Mouse (Mus musculus): Measurements from ENCODE around the gene Trim69.

The Trim69 gene

GRCm38 (mm10) chr2:122160680-122161079 is at the start of gene Trim69:
Gene Trim69 (plus strand): TSS chr2:122160700.
- DNase-seq, result peak; percentile 58

DNA sequence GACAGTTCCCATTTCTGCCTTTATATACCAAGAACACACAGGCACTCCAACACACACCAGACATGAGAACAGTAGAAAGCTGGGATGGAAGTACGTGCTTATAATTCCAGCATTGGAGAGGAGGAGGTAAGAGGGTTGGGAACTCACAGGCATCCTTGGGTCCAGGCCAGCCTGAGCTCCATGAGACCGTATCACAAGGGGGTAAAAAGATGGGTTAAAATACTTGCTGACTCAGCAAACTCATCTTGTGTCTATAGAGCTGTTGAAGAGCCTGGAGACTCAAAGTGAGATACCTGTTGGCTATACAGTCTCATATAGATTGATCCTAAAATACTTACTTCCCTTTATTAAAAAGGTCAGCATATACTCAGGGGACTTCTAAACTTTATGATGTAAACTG is 43.6 kb upstream of the Trim69 start:
- DNase-seq, result peak; percentile 14

GRCm38 (mm10) chr2:122117961-122118958 is 42.2 kb upstream of the Trim69 start, which contains the start of gene Spg11:
Gene Spg11 (minus strand): TSS chr2:122118386.
- peak; percentile 97 for DNase-seq

DNA sequence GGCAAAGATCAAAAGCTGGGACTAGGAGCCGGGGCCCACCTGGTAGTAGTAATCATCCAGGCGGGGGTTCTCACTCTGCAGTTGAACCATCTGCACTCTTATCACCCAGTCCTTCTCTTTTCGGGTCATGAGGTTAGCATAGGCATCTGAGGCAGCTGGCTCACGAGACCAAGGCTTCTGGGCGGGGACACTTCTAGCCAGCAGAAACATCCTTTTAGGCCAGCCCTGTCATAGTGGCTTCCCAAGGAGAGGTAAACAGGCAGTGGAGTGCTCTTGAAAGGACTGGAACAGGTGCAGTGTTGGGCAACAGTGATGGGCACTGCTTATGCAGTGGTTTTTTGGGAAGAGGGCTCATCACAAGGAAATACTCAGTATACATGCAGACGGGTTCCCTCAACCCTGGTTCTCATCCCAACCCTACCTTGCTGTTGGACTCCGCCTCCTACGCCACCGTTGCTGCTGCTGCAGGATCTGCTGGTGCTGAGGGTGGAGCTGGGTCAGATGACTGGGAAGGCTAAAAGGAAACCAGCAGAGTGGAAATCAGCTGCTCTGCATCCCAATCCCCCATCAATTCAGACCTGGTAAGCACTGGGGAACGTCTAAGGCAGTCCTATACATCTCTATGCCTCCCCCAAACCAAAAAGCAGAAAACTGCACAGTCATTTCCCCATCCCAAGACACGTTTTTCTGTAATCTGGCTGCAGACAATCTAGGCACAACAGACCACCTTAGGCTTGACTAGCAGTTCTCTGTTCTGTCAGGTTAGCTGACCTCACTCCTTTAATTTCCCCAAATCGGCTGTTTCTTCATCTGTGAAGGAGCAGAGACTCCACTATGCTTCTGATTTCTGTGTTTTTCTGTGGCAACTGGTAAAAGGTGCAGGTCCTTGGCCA is 34.6 kb upstream of the Trim69 start:
- no peak for DNase-seq

DNA sequence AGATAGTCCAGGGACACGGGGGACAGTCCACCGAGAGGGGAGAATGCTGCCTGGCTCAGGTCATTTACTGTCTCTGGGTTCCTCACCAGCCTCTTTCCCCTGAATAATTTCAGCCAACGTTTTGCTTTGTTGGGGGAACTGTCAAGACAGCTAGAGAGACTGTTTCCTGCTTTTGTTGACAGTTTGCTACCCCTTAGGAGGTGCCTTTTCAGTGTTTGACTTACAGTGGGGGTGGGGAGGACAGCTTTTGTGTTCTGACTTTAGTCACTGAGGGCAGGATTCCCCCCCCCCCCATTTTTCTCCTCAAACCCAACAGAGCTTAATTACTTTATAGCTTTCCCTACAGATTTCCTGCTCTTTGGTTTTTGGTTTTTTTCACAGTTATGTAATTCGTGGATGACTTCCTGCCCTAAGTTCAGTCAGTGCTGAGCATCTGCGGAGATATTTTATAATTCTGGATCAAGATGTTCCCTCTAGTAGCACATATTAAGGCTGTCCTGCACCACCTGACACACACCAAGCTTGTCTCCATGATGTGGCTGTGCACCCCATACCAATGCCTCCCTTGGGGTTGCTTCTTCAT is 33.6 kb upstream of the Trim69 start:
- no peak for DNase-seq

DNA sequence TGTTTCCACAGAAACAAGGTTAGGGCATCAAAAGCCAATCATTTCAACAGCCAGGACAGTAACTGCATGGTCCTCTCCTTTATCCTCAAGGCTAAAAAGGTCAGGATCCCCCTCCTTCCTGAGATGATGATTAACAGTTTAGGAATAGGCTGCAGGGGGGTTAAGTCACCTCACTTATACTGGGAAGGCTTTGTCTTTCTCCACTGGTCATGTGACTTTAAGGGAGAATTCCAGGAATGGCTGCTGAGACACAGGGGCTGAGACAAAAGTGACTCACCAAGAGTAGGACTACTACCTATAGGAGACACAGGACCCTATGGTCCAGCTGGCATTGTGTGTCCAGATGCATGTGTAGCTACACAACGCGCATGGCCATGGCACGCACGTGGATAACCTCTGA is 32.9 kb upstream of the Trim69 start:
- DNase-seq, result no peak

- no peak for DNase-seq
Observed at GRCm38 (mm10) chr2:122132078-122132477, 28.4 kb upstream of the Trim69 start.

GRCm38 (mm10) chr2:122132618-122133017 is 27.9 kb upstream of the Trim69 start:
- DNase-seq, result no peak

GRCm38 (mm10) chr2:122137839-122138465 is 22.5 kb upstream of the Trim69 start:
- no peak for DNase-seq

DNA sequence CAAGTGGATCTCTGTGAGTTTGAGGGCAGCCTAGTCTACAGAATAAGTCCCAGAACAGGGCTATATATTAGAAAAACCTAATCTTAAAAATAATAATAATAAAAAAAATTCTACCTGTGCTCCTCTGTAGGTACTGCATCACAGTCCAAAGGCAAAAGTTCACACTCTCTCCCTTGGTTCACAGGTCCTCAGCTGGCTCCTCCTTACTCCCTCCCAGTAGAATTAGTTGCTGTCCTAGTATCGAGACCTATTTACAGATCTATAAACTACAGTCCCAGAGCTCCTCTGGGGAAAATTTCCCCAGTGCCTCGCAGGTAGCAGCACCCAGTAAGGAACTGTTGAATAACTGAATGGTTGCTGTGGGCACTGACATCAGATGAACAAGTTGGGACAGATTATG is 19.7 kb upstream of the Trim69 start:
- no peak for DNase-seq

DNA sequence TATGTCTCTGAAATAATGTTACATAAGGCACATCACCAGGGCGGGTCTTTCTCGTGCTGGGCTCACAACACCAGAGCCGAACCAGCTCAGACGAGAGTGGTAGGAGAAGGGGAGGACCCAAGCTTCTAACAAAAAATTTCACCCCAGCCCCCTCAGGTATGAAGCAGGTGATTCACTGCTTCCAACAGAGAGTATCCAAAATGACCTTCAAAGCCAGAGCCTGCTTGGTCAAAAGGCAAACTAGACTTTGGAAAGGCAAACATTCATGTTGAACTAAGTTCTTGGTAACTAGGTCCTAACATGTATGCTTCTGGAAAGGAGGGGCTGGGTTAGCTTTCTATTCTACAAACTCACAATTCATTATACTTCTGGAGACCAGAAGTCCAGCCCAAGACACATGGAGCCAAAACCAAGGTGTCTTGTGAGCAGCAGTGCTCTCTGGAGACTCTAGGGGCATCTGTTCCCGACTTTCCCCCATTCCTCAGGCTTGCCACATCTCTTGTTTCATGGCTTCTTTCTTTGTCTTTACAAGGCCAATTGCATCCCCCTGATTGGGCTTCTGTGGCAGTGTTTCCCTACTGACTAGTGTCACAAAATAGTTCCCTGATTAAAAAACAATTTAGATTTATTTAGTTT is 19.1 kb upstream of the Trim69 start:
- no peak for DNase-seq

DNA sequence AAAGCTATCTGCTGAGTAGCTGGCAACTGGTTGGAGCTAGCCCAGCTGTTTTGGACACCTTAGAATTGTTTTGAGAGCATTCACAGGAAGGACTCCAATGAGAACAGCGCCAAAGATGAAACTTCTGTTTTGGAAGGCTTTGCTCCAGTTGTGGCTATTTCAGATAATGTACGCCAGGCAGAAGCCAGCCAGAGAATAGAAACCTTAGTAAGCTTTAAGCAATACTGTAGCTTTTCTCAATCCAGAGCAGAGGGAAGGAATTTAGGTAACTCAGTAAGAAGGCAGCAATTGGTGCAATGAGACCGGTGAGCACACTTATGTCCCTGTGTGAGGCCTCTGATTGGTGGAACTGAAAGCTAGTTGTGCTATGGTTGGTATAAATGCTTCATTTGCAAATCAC is 17.4 kb upstream of the Trim69 start:
- DNase-seq, result no peak

- no peak for DNase-seq
Observed at GRCm38 (mm10) chr2:122145756-122146155, 14.7 kb upstream of the Trim69 start.

GRCm38 (mm10) chr2:122146687-122147086 is 13.8 kb upstream of the Trim69 start:
- no peak for DNase-seq

DNA sequence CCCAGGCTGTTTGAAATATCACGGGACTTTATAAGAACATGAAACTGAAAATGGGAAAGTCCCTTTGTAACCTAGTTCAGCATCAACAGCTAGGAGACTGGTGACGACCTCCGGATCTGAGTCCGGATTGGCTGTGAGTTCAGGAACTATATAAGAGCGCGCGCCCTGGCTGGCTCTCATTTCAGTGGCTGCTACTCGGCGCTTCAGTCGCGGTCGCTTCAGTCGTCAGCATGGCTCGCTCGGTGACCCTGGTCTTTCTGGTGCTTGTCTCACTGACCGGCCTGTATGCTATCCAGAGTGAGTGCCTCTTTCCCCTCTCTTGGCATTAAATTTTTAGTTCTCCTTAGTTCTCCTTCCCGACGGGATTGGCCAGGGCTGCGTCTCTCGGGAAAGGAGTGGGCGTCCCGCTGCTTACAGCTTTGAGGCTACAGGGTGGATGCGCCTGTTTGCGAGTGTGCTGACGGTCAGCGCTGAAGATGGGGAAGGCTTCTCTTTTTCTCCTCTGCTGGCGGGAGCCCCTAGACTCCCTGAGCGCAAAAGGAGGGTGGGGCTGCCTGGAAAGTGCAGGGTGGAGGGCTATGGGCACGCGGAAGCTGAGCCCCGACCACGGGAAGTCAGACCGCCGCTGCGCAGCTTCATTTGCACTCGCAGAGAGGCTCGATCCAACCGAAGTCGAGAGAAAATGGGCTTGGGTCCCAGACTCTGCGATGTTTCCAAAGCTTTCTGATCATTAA is 12.8 kb upstream of the Trim69 start, which contains the start of gene B2m:
TSS of gene B2m (plus strand) at position 179 of the 734 bp plus-strand sequence.
- peak; percentile 85 for DNase-seq

DNA sequence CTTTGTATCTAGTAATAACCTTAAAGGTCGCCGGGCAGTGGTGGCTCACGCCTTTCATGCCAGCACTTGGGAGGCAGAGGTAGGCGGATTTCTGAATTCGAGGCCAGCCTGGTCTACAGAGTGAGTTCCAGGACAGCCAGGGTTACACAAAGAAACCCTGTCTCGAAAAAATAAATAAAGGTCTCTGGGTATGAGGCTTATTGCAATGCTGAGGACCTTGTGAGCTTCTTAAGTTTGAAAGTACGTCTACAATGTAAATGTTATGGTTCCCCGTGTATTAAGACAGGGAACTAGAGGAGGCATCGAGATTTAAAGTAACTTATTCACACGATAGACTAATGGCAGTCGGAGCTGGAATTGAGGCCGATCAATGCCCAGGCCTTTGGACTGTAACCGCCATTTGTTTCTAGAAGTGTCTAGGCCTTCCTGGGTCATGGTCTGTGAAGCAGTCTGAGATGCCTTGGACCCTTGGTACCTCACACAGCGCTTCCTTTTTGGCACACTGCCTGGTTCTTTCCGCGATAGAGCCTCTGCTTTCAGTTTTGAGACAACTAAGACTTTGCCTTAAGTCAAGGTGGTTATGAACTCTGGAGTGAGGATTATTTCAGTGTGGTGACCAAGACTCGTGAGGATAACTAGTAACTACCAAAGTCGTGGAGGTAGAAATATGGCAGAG is 12.1 kb upstream of the Trim69 start:
- peak; percentile 6 for DNase-seq

GRCm38 (mm10) chr2:122149316-122149715 is 11.2 kb upstream of the Trim69 start:
- no peak for DNase-seq

DNA sequence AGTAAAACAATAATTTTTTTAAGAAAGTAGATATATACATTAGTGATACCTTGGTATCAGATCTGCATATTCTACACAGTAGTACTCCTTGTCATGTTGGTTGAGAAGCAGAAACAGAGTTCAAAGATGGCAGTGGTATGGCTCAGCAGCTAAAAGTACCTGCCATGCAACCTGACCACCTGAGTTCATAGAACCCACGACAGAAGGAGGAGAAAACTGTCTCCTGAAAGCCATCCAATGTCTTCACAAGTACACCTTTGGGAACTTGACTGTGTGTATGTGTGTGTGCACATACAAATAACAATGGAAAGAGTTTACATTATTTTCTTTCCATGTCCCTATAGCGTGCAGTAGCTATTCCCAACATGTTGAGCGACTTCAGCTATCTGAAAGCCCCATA is 10.8 kb upstream of the Trim69 start:
- no peak for DNase-seq

DNA sequence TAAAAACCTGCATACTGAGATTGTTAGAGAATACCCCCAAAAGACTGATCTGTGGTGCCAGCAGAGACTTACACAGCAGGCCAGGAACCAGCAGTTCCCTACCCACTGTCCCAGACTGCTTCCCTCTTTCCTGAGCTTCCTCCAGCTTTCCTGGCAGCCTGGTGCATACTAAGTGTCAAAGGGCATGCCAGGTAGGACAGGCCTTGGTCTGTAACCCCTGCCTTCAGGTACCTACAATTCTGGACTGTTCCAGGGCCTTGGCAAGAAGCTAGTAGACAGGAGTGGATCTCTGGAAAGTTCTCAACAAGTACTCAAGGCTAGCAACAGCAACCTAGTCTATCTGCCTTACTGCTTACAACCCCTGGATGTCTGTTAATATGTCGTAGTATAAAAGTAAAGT is 9.3 kb upstream of the Trim69 start:
- DNase-seq, result no peak

DNA sequence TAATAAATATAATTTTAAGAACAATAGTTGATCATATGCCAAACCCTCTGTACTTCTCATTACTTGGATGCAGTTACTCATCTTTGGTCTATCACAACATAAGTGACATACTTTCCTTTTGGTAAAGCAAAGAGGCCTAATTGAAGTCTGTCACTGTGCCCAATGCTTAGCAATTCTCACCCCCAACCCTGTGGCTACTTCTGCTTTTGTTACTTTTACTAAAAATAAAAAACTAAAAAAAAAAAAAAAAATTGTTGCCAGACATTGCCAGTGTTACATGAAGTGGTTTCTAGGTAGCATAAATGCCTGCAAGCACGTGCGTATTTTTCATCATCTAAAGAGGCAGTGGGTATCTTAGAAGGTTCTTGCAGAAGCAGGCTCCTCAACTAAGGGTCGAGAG is 7.7 kb upstream of the Trim69 start:
- no peak for DNase-seq
